Mouse (Mus musculus) mesoderm, embryonic 11.5 days (tissue): ENCODE results near the gene Fermt2.
A peak's percentile ranks its signal among the peaks of the same experiment; 100 is the strongest.
"Not testable (repeated sequence)": the region's sequence is repeated elsewhere in the genome, so short reads cannot be mapped to it uniquely, and the experiment has no call there.

Experiments used
- DNase-seq: peaks from one replicate; pipeline ENCODE4 v3.0.0-alpha.2; 2012; ENCODE audit warnings: low read depth, low spot score

Fermt2 gene

GRCm38 (mm10) chr14:45507923-45508322 is 22.0 kb downstream of the Fermt2 start:
- DNase-seq: no peak

GRCm38 (mm10) chr14:45507447-45507846 is 22.5 kb downstream of the Fermt2 start:
- DNase-seq: no peak

- peak; percentile 67 for DNase-seq
Measured at GRCm38 (mm10) chr14:45507032-45507431, 22.9 kb downstream of the Fermt2 start.

- DNase-seq: no peak
Measured at GRCm38 (mm10) chr14:45506165-45506564, 23.8 kb downstream of the Fermt2 start.

- no peak for DNase-seq
Measured at GRCm38 (mm10) chr14:45504422-45505113, 25.4 kb downstream of the Fermt2 start.

- no peak for DNase-seq
Measured at GRCm38 (mm10) chr14:45503934-45504333, 26.0 kb downstream of the Fermt2 start.

- no peak for DNase-seq
Measured at GRCm38 (mm10) chr14:45500052-45500451, 29.9 kb downstream of the Fermt2 start.

GRCm38 (mm10) chr14:45497116-45497515 is 32.8 kb downstream of the Fermt2 start:
- no peak for DNase-seq

- not testable (repeated sequence) for DNase-seq
Measured at GRCm38 (mm10) chr14:45495810-45496209, 34.1 kb downstream of the Fermt2 start.

GRCm38 (mm10) chr14:45493891-45494290 is 36.0 kb downstream of the Fermt2 start:
- DNase-seq: no peak

- DNase-seq: no peak
Measured at GRCm38 (mm10) chr14:45492668-45493067, 37.2 kb downstream of the Fermt2 start.

- no peak for DNase-seq
Measured at GRCm38 (mm10) chr14:45492038-45492437, 37.9 kb downstream of the Fermt2 start.

- not testable (repeated sequence) for DNase-seq
Measured at GRCm38 (mm10) chr14:45487201-45487600, 42.7 kb downstream of the Fermt2 start.

- DNase-seq: not testable (repeated sequence)
Measured at GRCm38 (mm10) chr14:45483361-45483760, 46.6 kb downstream of the Fermt2 start.

GRCm38 (mm10) chr14:45478977-45479806 is 50.7 kb downstream of the Fermt2 start:
- DNase-seq: no peak

GRCm38 (mm10) chr14:45478515-45478914 is 51.4 kb downstream of the Fermt2 start:
- no peak for DNase-seq

GRCm38 (mm10) chr14:45477651-45478050 is 52.3 kb downstream of the Fermt2 start:
- DNase-seq: no peak

GRCm38 (mm10) chr14:45476990-45477389 is 52.9 kb downstream of the Fermt2 start:
- no peak for DNase-seq

GRCm38 (mm10) chr14:45472536-45472935 is 57.4 kb downstream of the Fermt2 start:
- no peak for DNase-seq

- DNase-seq: no peak
Measured at GRCm38 (mm10) chr14:45469446-45469845, 60.5 kb downstream of the Fermt2 start.

GRCm38 (mm10) chr14:45466371-45466770 is 63.5 kb downstream of the Fermt2 start:
- not testable (repeated sequence) for DNase-seq
